Mouse (Mus musculus) common myeloid progenitor, adult 5-6 weeks (primary cell): Measurements from ENCODE around the gene Eefsec. TPM values are rescaled to one million over a fixed set of nuclear protein-coding genes. Genes with fewer than 3 reads are reported as not detected.
A peak's percentile ranks its signal among the peaks of the same experiment; 100 is the strongest.

Experiments used
- ATAC-seq: replicated peaks from 2 replicates; pipeline ENCODE4 v1.8.0; 2016; ENCODE audit warnings: low read depth, mild to moderate bottlenecking, moderate TSS enrichment, inconsistent platforms; ENCODE audit not compliant: poor library complexity, severe bottlenecking
- total RNA-seq: library from RNA; stranded (forward); fragments of 200-1000, 187-1606 nt; gene quantifications from 2 replicates; pipeline ENCODE4 v1.2.3, GENCODE M21; 2017

Gene Eefsec
- total RNA-seq, 1 experiment from 2014 or later: 18.7 TPM

DNA sequence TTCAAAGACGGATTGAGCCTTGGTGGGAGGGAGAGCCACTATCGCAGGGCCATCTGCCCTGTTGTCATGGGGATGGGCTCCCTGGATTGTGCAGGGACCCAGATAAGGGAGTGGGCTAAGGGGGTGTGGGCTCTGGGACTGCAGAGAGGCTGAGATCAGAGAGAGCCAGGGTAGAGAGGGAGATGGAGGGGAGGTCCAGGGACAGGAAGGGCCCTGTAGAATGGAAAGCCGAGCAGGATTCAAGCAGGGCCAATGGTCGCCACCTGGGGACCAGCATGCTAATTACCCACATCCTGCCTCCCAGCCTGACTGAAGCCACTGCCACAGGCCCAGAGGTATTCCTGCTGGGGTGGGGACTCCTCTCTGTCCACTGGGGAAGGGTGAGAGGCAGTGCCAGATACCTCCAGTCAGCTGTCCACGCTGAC is 219.8 kb downstream of the Eefsec start:
- ATAC-seq: peak; percentile 12; the same call in 1 of the 2 replicates

- ATAC-seq: no peak
These were observed 224.4 kb downstream of the Eefsec start, which contains the start of gene Dnajb8 for GRCm38 (mm10) chr6:88221968-88222367. Dnajb8 (plus strand) TSS chr6:88222268.

DNA sequence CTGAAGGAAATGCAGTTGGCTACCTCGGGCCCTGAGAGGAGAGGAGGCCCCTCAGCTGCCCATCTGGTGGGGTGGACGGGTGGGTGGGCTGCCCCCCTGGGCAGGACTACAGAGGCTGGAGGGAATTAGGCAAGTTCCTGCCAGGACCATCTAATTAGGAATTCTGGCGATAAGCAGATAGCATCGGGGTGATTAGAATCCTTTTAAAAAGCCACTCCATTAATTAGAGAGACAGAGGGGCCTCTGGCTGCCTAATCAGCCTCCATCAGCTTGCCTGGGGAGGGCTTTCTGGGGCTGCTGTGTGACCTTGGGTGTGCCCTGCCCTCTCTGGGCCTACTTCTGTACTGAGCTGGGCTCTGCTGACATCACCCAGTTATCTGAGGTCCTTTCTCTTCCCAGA is 227.2 kb downstream of the Eefsec start:
- ATAC-seq: no peak

DNA sequence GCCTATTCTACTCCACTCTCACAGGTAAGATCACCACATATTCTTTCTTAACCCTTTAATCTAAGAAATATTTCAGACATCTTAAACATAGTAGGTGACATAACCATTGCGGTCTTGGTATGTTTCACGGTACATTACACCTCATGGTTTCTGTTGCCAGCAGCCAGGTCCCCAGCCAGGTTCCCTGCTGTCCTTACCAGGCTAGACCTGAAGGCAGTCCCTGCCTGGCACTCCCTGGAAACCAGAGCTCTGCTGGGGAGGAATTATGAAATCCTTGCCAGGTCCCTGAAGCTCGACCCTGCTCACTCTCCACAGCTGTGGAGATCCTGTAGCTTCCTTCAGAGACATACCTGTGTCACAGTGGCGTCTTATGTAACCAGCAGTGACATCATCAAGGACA is 230.1 kb downstream of the Eefsec start:
- no peak for ATAC-seq

GRCm38 (mm10) chr6:88215797-88216196 is 230.5 kb downstream of the Eefsec start:
- no peak for ATAC-seq

GRCm38 (mm10) chr6:88210182-88210581 is 236.2 kb downstream of the Eefsec start:
- ATAC-seq: no peak

GRCm38 (mm10) chr6:88209453-88209852 is 236.9 kb downstream of the Eefsec start:
- ATAC-seq: no peak

DNA sequence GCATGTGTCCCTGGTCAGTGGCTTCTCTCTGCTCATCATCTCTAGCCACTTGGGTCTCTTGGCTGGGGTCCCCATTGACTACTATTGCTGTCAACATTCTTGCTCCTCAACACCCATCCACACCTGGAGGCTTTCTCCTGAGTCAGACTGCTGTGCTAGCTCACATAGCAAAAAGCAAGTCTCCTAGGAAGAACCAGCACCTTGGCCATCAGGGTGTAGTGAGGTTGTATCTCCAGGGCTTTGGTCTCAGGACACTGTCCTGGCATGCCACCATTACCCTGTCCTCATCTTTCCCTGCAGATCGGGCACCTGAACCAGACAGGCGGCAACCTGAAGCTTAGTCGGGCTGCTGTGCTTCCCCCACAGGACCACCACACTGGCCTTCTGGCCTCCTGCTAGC is 238.0 kb downstream of the Eefsec start:
- no peak for ATAC-seq

- no peak for ATAC-seq
These were observed 238.8 kb downstream of the Eefsec start for GRCm38 (mm10) chr6:88207403-88208033.

Other genes starting within 250 kb of the Eefsec start
- gene Dnajb8, start 224.3 kb downstream of the Eefsec start, total RNA-seq: not detected in 2 replicates
- gene Ruvbl1, start 18.9 kb upstream of the Eefsec start, total RNA-seq: 187 and 204 TPM in 2 replicates
- 76.9 and 101 TPM in 2 replicates for gene Sec61a1, start 72.4 kb upstream of the Eefsec start, total RNA-seq
- 0.44 and 3.3 TPM in 2 replicates for gene Kbtbd12, start 191.4 kb upstream of the Eefsec start, total RNA-seq